Comparison of ENCODE assay signal across 8 mouse cellular contexts in the genomic region with DNA sequence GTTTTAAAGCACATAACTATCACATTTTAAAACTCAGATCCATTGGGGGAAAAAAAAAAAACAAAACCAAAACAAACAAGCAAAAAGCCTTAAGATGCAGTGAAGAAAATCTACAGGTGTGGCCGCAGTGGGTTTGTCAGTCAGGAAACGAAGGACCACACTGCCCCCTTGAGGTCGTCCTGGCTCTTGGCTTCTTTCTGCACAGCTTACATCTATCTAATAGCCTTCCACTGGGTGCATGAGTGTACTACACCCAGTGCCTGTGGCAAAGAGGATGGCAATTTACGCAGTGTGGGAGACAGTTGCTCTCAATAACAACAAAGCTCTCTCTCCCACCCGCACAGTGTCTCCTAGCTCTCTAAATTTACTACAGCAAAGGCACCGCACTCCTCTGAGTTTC. TPM values are rescaled to one million over a fixed set of nuclear protein-coding genes. Genes with fewer than 3 reads are reported as not detected.
DNase-seq lines count a peak whose midpoint lies in the region; ATAC-seq and TF ChIP-seq lines count a peak whose summit lies in the region.

No protein-coding gene starts in this region.

- intact Hi-C loops in gastrocnemius, postnatal 14 days (cut with DNase I; ENCODE audit: low total_unique reads), result loop anchor here (5.0 kb wide), 1 partner anchor 341 kb away; no protein-coding TSS in a partner anchor

- in situ Hi-C loops in Patski (cut with MboI; ENCODE audit: low pct_unique_long_range_greater_than_20kb), result no loop called here

- 57% methylated on average over 6 of the region's 6 CpGs for WGBS in large intestine, adult 2 months

- TF ChIP-seq CTCF in Patski (IDR thresholded peaks at IDR 0.05), result peak; percentile 81

- no peak for DNase-seq in Patski (ENCODE audit: low read depth, low spot score)
- peak; percentile 43 for DNase-seq in cerebellum, adult 9-11 months
- DNase-seq in gastrocnemius, postnatal 14 days, result peak; percentile 55
- DNase-seq in large intestine, adult 2 months (ENCODE audit: low read depth, low spot score), result peak; percentile 55
- DNase-seq in lung, postnatal 10 days, result peak; percentile 81
- DNase-seq in right cerebral cortex, adult 2 months (ENCODE audit: low spot score in 2 of 2), result peak; percentile 76 to 77
- DNase-seq in urinary bladder, postnatal 4 days (ENCODE audit: low spot score in 2 of 2), result peak; percentile 26 to 71

- peak; percentile 78 for ATAC-seq in CD4-positive, CD25-positive, alpha-beta regulatory T cell, adult 4 months
- ATAC-seq in Patski, result peak; percentile 79

- H3K27me3 ChIP-seq in Patski, result no peaks in the 10 kb centered on the region

- POLR2A ChIA-PET in Patski (lab: Charles Lee), result no interaction called here

- CTCF ChIA-PET in Patski (lab: Charles Lee), result interaction anchor here (1.3 to 3.1 kb wide), 5 partner anchors 337 to 384 kb away, joined by 3 to 10 read pairs (median 5); no protein-coding TSS in a partner anchor

RNA-seq across cellular contexts. Expression of a gene that starts 19.8 kb away (rescaled TPM):
- 10 to 100 TPM; 33.2 to 39.6 TPM for polyA plus RNA-seq in CD4-positive, CD25-positive, alpha-beta regulatory T cell, adult 4 months (2017; shearing (Covaris generic))
- 94.5 TPM for polyA plus RNA-seq in Patski (2021)
- 1 to 10 TPM; 1.5 to 1.6 TPM for total RNA-seq in gastrocnemius, postnatal 14 days (2021)
- 26.6 and 45.3 TPM in 2 replicates for polyA plus RNA-seq in large intestine, adult 2 months (2012; rRNA removed)

RNA-seq across cellular contexts. Expression of a gene that starts 36.6 kb away (rescaled TPM):
- polyA plus RNA-seq in CD4-positive, CD25-positive, alpha-beta regulatory T cell, adult 4 months (2017; shearing (Covaris generic)), result 10 to 100 TPM; 13.6 to 27.9 TPM
- polyA plus RNA-seq in Patski (2021), result 3.5 TPM
- total RNA-seq in gastrocnemius, postnatal 14 days (2021), result under 1 TPM; 0.31 to 0.33 TPM
- polyA plus RNA-seq in large intestine, adult 2 months (2012; rRNA removed), result 1.2 and 1.7 TPM in 2 replicates
